Mouse (Mus musculus) c-Kit-positive CD71-negative TER-119-negative erythroid progenitor cells, embryonic 14.5 days (primary cell): ENCODE measurements around the gene Dnmbp.

Experiments
- DNase-seq: peaks from one replicate; pipeline ENCODE4 v3.0.0-alpha.2; 2013; ENCODE audit warnings: low read depth

Gene Dnmbp

GRCm38 (mm10) chr19:43906492-43906891 is 33.5 kb downstream of the Dnmbp start:
- DNase-seq: no peak

- DNase-seq: no peak
Measured at GRCm38 (mm10) chr19:43905985-43906384, 34.0 kb downstream of the Dnmbp start.

GRCm38 (mm10) chr19:43905136-43905535 is 34.9 kb downstream of the Dnmbp start:
- DNase-seq: no peak

- DNase-seq: no peak
Measured at GRCm38 (mm10) chr19:43904327-43904726, 35.7 kb downstream of the Dnmbp start.

GRCm38 (mm10) chr19:43902887-43903286 is 37.1 kb downstream of the Dnmbp start:
- no peak for DNase-seq

GRCm38 (mm10) chr19:43900690-43901089 is 39.3 kb downstream of the Dnmbp start:
- DNase-seq: no peak

- DNase-seq: no peak
Measured at GRCm38 (mm10) chr19:43898547-43898946, 41.4 kb downstream of the Dnmbp start.

- no peak for DNase-seq
Measured at GRCm38 (mm10) chr19:43896441-43896840, 43.5 kb downstream of the Dnmbp start.

- DNase-seq: no peak
Measured at GRCm38 (mm10) chr19:43895951-43896350, 44.0 kb downstream of the Dnmbp start.

- DNase-seq: no peak
Measured at GRCm38 (mm10) chr19:43894821-43895220, 45.2 kb downstream of the Dnmbp start.

- DNase-seq: no peak
Measured at GRCm38 (mm10) chr19:43894070-43894469, 45.9 kb downstream of the Dnmbp start.

- DNase-seq: no peak
Measured at GRCm38 (mm10) chr19:43890487-43890886, 49.5 kb downstream of the Dnmbp start.

GRCm38 (mm10) chr19:43887725-43888124 is 52.3 kb downstream of the Dnmbp start:
- DNase-seq: no peak

- no peak for DNase-seq
Measured at GRCm38 (mm10) chr19:43887242-43887641, 52.7 kb downstream of the Dnmbp start.

GRCm38 (mm10) chr19:43886371-43887099 is 53.5 kb downstream of the Dnmbp start:
- no peak for DNase-seq

GRCm38 (mm10) chr19:43884668-43885498 is 55.1 kb downstream of the Dnmbp start:
- no peak for DNase-seq

- no peak for DNase-seq
Measured at GRCm38 (mm10) chr19:43882895-43883573, 57.0 kb downstream of the Dnmbp start.

- no peak for DNase-seq
Measured at GRCm38 (mm10) chr19:43881615-43882014, 58.4 kb downstream of the Dnmbp start.

- DNase-seq: no peak
Measured at GRCm38 (mm10) chr19:43880420-43880819, 59.6 kb downstream of the Dnmbp start.

GRCm38 (mm10) chr19:43879401-43880212 is 60.4 kb downstream of the Dnmbp start:
- DNase-seq: no peak

GRCm38 (mm10) chr19:43878111-43879092 is 61.6 kb downstream of the Dnmbp start:
- no peak for DNase-seq
